Mouse (Mus musculus) erythroblast, embryonic 14.5 days (primary cell): ENCODE results near the gene Dcaf4. TPM values are rescaled to one million over a fixed set of nuclear protein-coding genes. Genes with fewer than 3 reads are reported as not detected.

Experiments used
- H3K27me3 ChIP-seq: 2 replicates; pipeline ENCODE4 v1.6.1; 2012; ENCODE audit warnings: inconsistent platforms; ENCODE audit not compliant: control insufficient read depth
- H3K36me3 ChIP-seq: 2 replicates; pipeline ENCODE4 v1.6.1; 2012; ENCODE audit warnings: mild to moderate bottlenecking, inconsistent platforms; ENCODE audit not compliant: control insufficient read depth
- H3K4me1 ChIP-seq: 2 replicates; pipeline ENCODE4 v1.6.1; 2012; ENCODE audit warnings: inconsistent platforms; ENCODE audit not compliant: control insufficient read depth
- H3K4me3 ChIP-seq: replicated peaks from 2 replicates; pipeline ENCODE3; 2012; ENCODE audit warnings: moderate library complexity, mild to moderate bottlenecking, inconsistent platforms
- H3K9me3 ChIP-seq: 2 replicates; pipeline ENCODE4 v1.6.1; 2012; ENCODE audit warnings: low read length, inconsistent platforms, mixed read lengths; ENCODE audit not compliant: control insufficient read depth
- GATA1 ChIP-seq: IDR thresholded peaks from 2 replicates; pipeline ENCODE4 v1.6.1; 2012; ENCODE audit warnings: low read length, inconsistent platforms, mixed read lengths
- TAL1 ChIP-seq: IDR thresholded peaks from 3 replicates; pipeline ENCODE4 v1.6.1; 2012; ENCODE audit warnings: low read length, inconsistent platforms, mixed read lengths
- polyA plus RNA-seq: library from polyadenylated mRNA; stranded (reverse); fragments of >175 nt; gene quantifications from 2 replicates; pipeline ENCODE4 v1.2.3, GENCODE M21; 2012

Gene Dcaf4
- polyA plus RNA-seq, 1 experiment, result 0.53 TPM

GRCm38 (mm10) chr12:83555605-83556004 is 35.3 kb downstream of the Dcaf4 start:
- H3K4me3 ChIP-seq, result no peak overlapping the region
- peaks cover 94% of the 10 kb centered on the region for H3K36me3 ChIP-seq
- no peaks in the 10 kb centered on the region for H3K27me3 ChIP-seq
- no peaks in the 10 kb centered on the region for H3K9me3 ChIP-seq
- no peak for TF ChIP-seq TAL1
- TF ChIP-seq GATA1, result no peak
- peaks cover 22% of the 10 kb centered on the region for H3K4me1 ChIP-seq

GRCm38 (mm10) chr12:83558496-83558895 is 38.2 kb downstream of the Dcaf4 start:
- Histone ChIP-seq H3K4me3 (no peak overlapping the region), H3K27me3 (no peaks in the 10 kb centered on the region), H3K4me1 (peaks cover 37% of the 10 kb centered on the region), H3K9me3 (no peaks in the 10 kb centered on the region), H3K36me3 (peaks cover 93% of the 10 kb centered on the region)
- TF ChIP-seq GATA1, result no peak
- TF ChIP-seq TAL1, result no peak

- Histone ChIP-seq H3K4me1 (peaks cover 35% of the 10 kb centered on the region), H3K9me3 (no peaks in the 10 kb centered on the region), H3K27me3 (no peaks in the 10 kb centered on the region), H3K4me3 (no peak overlapping the region), H3K36me3 (peaks cover 92% of the 10 kb centered on the region)
- TF ChIP-seq GATA1 (no peak), TAL1 (no peak)
Measured at GRCm38 (mm10) chr12:83560189-83560588, 39.9 kb downstream of the Dcaf4 start.

- peaks cover 92% of the 10 kb centered on the region for H3K36me3 ChIP-seq
- TF ChIP-seq TAL1, result no peak
- no peak for TF ChIP-seq GATA1
- H3K9me3 ChIP-seq, result no peaks in the 10 kb centered on the region
- H3K27me3 ChIP-seq, result no peaks in the 10 kb centered on the region
- H3K4me3 ChIP-seq, result no peak overlapping the region
- H3K4me1 ChIP-seq, result peaks cover 22% of the 10 kb centered on the region
Measured at GRCm38 (mm10) chr12:83562589-83562988, 42.3 kb downstream of the Dcaf4 start.

- peaks cover 93% of the 10 kb centered on the region for H3K36me3 ChIP-seq
- no peak overlapping the region for H3K4me3 ChIP-seq
- no peaks in the 10 kb centered on the region for H3K27me3 ChIP-seq
- no peak for TF ChIP-seq GATA1
- no peak for TF ChIP-seq TAL1
- peaks cover 17% of the 10 kb centered on the region for H3K4me1 ChIP-seq
- H3K9me3 ChIP-seq, result no peaks in the 10 kb centered on the region
Measured at GRCm38 (mm10) chr12:83569866-83570265, 49.6 kb downstream of the Dcaf4 start.

- TF ChIP-seq GATA1 (no peak), TAL1 (no peak)
- H3K36me3 ChIP-seq, result peaks cover 90% of the 10 kb centered on the region
Measured at GRCm38 (mm10) chr12:83572717-83573116, 52.5 kb downstream of the Dcaf4 start.

GRCm38 (mm10) chr12:83577445-83577844 is 57.2 kb downstream of the Dcaf4 start:
- peaks cover 62% of the 10 kb centered on the region for H3K4me1 ChIP-seq
- TF ChIP-seq TAL1 (no peak), GATA1 (no peak)
- no peak overlapping the region for H3K4me3 ChIP-seq
- no peaks in the 10 kb centered on the region for H3K9me3 ChIP-seq
- H3K36me3 ChIP-seq, result peaks cover 83% of the 10 kb centered on the region
- no peaks in the 10 kb centered on the region for H3K27me3 ChIP-seq

More at GRCm38 (mm10) chr12:83572717-83573116, 52.5 kb downstream of the Dcaf4 start:
- Histone ChIP-seq H3K4me1 (peaks cover 29% of the 10 kb centered on the region), H3K9me3 (no peaks in the 10 kb centered on the region), H3K4me3 (no peak overlapping the region), H3K27me3 (no peaks in the 10 kb centered on the region)

- TF ChIP-seq GATA1 (no peak), TAL1 (no peak)
- H3K4me3 ChIP-seq, result peak overlapping the region; percentile 33
- H3K9me3 ChIP-seq, result no peaks in the 10 kb centered on the region
- H3K27me3 ChIP-seq, result no peaks in the 10 kb centered on the region
- peaks cover 59% of the 10 kb centered on the region for H3K4me1 ChIP-seq
- H3K36me3 ChIP-seq, result peaks cover 81% of the 10 kb centered on the region
Measured at GRCm38 (mm10) chr12:83578356-83578755, 58.1 kb downstream of the Dcaf4 start.

GRCm38 (mm10) chr12:83578896-83579569 is 58.8 kb downstream of the Dcaf4 start:
- peaks cover 82% of the 10 kb centered on the region for H3K36me3 ChIP-seq
- H3K4me3 ChIP-seq, result peak overlapping the region; percentile 47
- TF ChIP-seq GATA1, result peak; percentile 86
- peak; percentile 64 for TF ChIP-seq TAL1

More at GRCm38 (mm10) chr12:83578896-83579569, 58.8 kb downstream of the Dcaf4 start:
- Histone ChIP-seq H3K9me3 (no peaks in the 10 kb centered on the region), H3K27me3 (no peaks in the 10 kb centered on the region), H3K4me1 (peaks cover 58% of the 10 kb centered on the region)
